Mouse (Mus musculus) hindbrain, embryonic 16.5 days (tissue): ENCODE data around the gene Ctnnd2. TPM values are rescaled to one million over a fixed set of nuclear protein-coding genes. Genes with fewer than 3 reads are reported as not detected.
A peak's percentile ranks its signal among the peaks of the same experiment; 100 is the strongest.

Experiments
- ATAC-seq: fragments of 200-750 bp; cut with Nextera tagmentation; 2 replicates; pipeline ENCODE4 v1.8.0; 2017; ENCODE audit warnings: moderate TSS enrichment, moderate library complexity
- H3K27ac ChIP-seq: fragments of 300-500 bp; sonication (generic); 2 replicates; pipeline ENCODE4 v1.5.1; 2014; ENCODE audit warnings: low read depth, mild to moderate bottlenecking, control low read depth, low read length, moderate library complexity
- H3K27me3 ChIP-seq: fragments of 300-500 bp; sonication (generic); replicated peaks from 2 replicates; pipeline ENCODE4 v1.6.1; 2014; ENCODE audit warnings: low read length; ENCODE audit not compliant: control insufficient read depth, insufficient read depth
- H3K36me3 ChIP-seq: fragments of 300-500 bp; sonication (generic); 2 replicates; pipeline ENCODE4 v1.6.1; 2014; ENCODE audit warnings: mild to moderate bottlenecking, low read length, moderate library complexity, mixed read lengths; ENCODE audit not compliant: control insufficient read depth, insufficient read depth
- H3K4me1 ChIP-seq: fragments of 300-500 bp; sonication (generic); 2 replicates; pipeline ENCODE4 v1.6.1; 2014; ENCODE audit warnings: low read depth, low read length; ENCODE audit not compliant: control insufficient read depth, insufficient read depth
- H3K4me2 ChIP-seq: fragments of 300-500 bp; sonication (generic); 2 replicates; pipeline ENCODE4 v1.6.1; 2014; ENCODE audit warnings: mild to moderate bottlenecking, low read length, control low read depth, moderate library complexity
- H3K4me3 ChIP-seq: fragments of 300-500 bp; sonication (generic); 2 replicates; pipeline ENCODE4 v1.5.1; 2014; ENCODE audit warnings: mild to moderate bottlenecking, low read length, control low read depth, moderate library complexity
- H3K9ac ChIP-seq: fragments of 300-500 bp; sonication (generic); 2 replicates; pipeline ENCODE4 v1.6.1; 2014; ENCODE audit warnings: low read depth, mild to moderate bottlenecking, control low read depth, low read length, moderate library complexity
- H3K9me3 ChIP-seq: fragments of 300-500 bp; sonication (generic); 2 replicates; pipeline ENCODE4 v1.6.1; 2014; ENCODE audit warnings: mild to moderate bottlenecking, low read length, moderate library complexity; ENCODE audit not compliant: control insufficient read depth
- WGBS: fragments of 180-500 bp; shearing (Covaris S2); extraction: QIAGEN DNeasy Blood & Tissue Kit; methylation state at CpG from one replicate; pipeline ENCODE4 v1.1.7; 2014; 5-methylcytosine and 5-hydroxymethylcytosine counted together
- polyA plus RNA-seq: library from polyadenylated mRNA; unstranded; fragments of >200 nt; fragmentation: Nextera tagmentation; extraction: Ambion mirVana; gene quantifications from 2 replicates; pipeline ENCODE4 v1.2.1, GENCODE M21; 2015

The Ctnnd2 gene
- polyA plus RNA-seq, 1 experiment from 2014 or later = 56.9 TPM

DNA sequence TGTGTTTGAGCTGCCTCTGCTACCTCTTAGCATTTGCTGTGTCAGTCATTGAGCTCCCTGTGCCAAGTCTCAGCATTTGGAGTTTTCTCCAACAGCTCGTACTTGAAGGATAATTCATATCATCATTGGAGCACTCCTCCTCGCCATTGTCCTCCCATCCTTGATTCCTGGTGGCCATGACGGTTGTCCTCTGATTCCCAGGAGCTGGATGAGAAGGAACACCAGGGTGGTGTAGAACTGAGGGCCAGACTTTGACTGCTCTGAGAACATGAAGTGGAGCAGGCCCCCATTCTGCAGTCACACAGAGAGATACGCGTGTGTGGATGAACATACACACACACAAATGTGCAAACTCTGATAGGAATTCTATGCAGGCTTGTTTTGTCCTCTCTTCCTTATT is 605.4 kb downstream of the Ctnnd2 start:
- H3K4me2 ChIP-seq = no peak overlapping the region
- 94% methylated on average over 5 of the region's 5 CpGs for WGBS
- no peak overlapping the region for H3K27ac ChIP-seq
- H3K27me3 ChIP-seq = no peaks in the 10 kb centered on the region
- no peaks in the 10 kb centered on the region for H3K9me3 ChIP-seq
- no peaks in the 10 kb centered on the region for H3K36me3 ChIP-seq
- H3K4me3 ChIP-seq = no peak overlapping the region
- no peak for ATAC-seq
- H3K4me1 ChIP-seq = peaks cover 5% of the 10 kb centered on the region; the same call in 1 of the 2 replicates
- H3K9ac ChIP-seq = no peak overlapping the region

DNA sequence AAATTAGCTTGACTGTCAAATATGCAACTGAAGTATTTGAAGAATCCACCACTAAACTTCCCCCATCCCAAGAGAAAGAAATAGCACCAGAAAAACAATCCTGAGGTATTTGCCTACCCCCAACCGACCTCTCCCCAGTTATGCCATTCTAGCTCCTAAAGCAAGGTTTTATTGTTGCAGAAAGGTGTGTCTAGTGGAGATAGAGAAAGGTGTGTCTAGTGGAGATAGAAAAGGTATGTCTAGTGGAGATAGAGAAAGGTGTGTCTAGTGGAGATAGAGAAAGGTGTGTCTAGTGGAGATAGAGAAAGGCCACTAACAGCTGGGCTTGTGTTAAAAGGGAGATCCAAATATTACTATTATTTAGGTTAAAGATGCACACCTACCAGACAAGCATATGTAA is 607.5 kb downstream of the Ctnnd2 start:
- ATAC-seq = no peak
- Histone ChIP-seq H3K27me3 (no peaks in the 10 kb centered on the region), H3K4me3 (no peak overlapping the region), H3K36me3 (no peaks in the 10 kb centered on the region), H3K4me2 (no peak overlapping the region), H3K9ac (no peak overlapping the region), H3K27ac (no peak overlapping the region), H3K9me3 (no peaks in the 10 kb centered on the region), H3K4me1 (peaks cover 5% of the 10 kb centered on the region; the same call in 1 of the 2 replicates)
- WGBS = 89% methylated on average over 1 of the region's 1 CpGs

GRCm38 (mm10) chr15:30780977-30781376 is 608.6 kb downstream of the Ctnnd2 start:
- Histone ChIP-seq H3K27me3 (no peaks in the 10 kb centered on the region), H3K4me2 (no peak overlapping the region), H3K4me1 (peaks cover 5% of the 10 kb centered on the region; the same call in 1 of the 2 replicates), H3K27ac (no peak overlapping the region), H3K9me3 (no peaks in the 10 kb centered on the region), H3K4me3 (no peak overlapping the region), H3K36me3 (no peaks in the 10 kb centered on the region), H3K9ac (no peak overlapping the region)
- ATAC-seq = no peak

DNA sequence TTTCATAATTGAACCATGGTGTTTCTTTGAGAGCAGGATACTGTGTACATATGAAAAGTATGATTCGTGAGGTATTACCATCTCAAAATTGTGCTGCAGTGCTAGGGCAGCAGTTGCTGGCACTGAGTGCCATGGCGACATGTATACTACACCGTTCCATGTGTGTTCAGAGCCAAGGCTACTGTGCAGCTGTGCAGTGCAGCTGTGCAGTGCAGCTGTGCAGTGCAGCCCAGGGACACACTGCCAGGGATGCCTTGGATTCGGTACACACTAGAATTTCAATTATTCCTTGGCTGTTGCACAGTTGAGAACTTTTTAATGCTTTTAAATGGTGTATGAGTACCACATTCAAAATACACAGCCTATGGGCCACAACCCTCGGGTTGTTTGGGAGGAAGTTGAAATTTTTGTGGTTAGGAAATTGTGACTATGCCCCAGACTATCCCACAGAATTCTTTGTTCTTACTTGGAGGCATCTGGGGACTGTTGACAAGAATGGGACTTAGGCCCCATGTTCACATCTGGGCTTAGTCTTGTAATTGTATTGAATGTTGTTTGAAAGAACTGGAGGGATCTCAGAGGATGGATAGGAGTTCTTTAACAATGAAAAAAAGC is 613.4 kb downstream of the Ctnnd2 start:
- H3K4me1 ChIP-seq = peaks cover 5% of the 10 kb centered on the region; the same call in 1 of the 2 replicates
- no peak for ATAC-seq
- H3K27me3 ChIP-seq = no peaks in the 10 kb centered on the region
- H3K27ac ChIP-seq = no peak overlapping the region
- WGBS = 89% methylated on average over 5 of the region's 5 CpGs
- no peak overlapping the region for H3K4me2 ChIP-seq
- H3K36me3 ChIP-seq = no peaks in the 10 kb centered on the region
- no peak overlapping the region for H3K4me3 ChIP-seq
- H3K9me3 ChIP-seq = no peaks in the 10 kb centered on the region
- no peak overlapping the region for H3K9ac ChIP-seq

GRCm38 (mm10) chr15:30793260-30793659 is 620.9 kb downstream of the Ctnnd2 start:
- WGBS = 86% methylated on average over 3 of the region's 3 CpGs
- H3K27me3 ChIP-seq = no peaks in the 10 kb centered on the region
- no peak overlapping the region for H3K4me3 ChIP-seq
- H3K27ac ChIP-seq = no peak overlapping the region
- H3K9me3 ChIP-seq = no peaks in the 10 kb centered on the region
- H3K36me3 ChIP-seq = no peaks in the 10 kb centered on the region
- no peak overlapping the region for H3K9ac ChIP-seq
- H3K4me2 ChIP-seq = no peak overlapping the region
- no peak for ATAC-seq
- no peaks in the 10 kb centered on the region; the same call in 1 of the 2 replicates for H3K4me1 ChIP-seq

GRCm38 (mm10) chr15:30795723-30796122 is 623.3 kb downstream of the Ctnnd2 start:
- Histone ChIP-seq H3K27me3 (no peaks in the 10 kb centered on the region), H3K9ac (no peak overlapping the region), H3K27ac (no peak overlapping the region), H3K4me3 (no peak overlapping the region), H3K4me1 (no peaks in the 10 kb centered on the region; the same call in 1 of the 2 replicates), H3K36me3 (no peaks in the 10 kb centered on the region), H3K9me3 (no peaks in the 10 kb centered on the region), H3K4me2 (no peak overlapping the region)
- no peak for ATAC-seq
- 87% methylated on average over 3 of the region's 3 CpGs for WGBS

DNA sequence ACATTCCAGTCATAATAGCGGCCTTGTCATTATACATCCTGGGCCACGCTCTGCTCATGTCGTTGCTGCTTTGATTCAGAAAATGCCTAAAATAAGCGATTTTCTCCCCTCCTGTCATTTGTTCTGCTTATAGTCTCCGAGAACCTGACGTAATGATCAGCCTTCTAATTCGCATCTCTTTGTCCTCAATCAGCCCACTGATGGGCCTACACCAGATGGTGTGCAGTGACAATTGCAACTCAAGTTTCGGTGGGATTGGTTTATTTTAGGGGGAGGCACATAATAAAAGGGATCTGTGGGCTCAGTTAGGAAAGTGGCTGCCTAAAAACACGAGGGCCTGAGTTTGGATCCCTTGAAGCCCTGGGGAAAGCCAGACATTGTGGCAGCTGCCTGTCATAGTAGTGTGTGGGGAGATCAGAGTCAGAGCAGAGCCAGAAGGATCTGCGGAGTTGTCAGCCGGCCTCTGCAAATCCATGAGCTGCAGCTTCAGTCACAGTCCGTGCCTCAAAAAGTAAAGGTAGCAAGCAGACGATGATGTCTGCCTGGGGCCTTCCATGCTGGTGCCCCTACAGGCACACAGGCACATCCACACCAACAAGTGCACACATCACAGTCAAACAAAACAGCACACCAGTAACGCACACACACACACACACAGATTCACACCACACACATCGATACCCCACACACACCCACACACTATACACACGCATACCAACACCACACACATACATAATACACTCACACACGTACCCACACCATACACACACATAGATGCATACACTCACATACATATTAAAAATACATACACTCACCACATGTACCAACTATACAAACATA is 655.3 kb downstream of the Ctnnd2 start:
- H3K4me1 ChIP-seq = no peaks in the 10 kb centered on the region
- no peaks in the 10 kb centered on the region for H3K9me3 ChIP-seq
- 63% methylated on average over 17 of the region's 17 CpGs for WGBS
- H3K27me3 ChIP-seq = no peaks in the 10 kb centered on the region
- no peak overlapping the region for H3K4me3 ChIP-seq
- H3K36me3 ChIP-seq = no peaks in the 10 kb centered on the region
- H3K4me2 ChIP-seq = no peak overlapping the region
- ATAC-seq = peak; percentile 71
- peak overlapping the region; percentile 66; the same call in 1 of the 2 replicates for H3K27ac ChIP-seq
- H3K9ac ChIP-seq = no peak overlapping the region; the same call in 1 of the 2 replicates

- ATAC-seq = peak; percentile 31; the same call in 1 of the 2 replicates
- Histone ChIP-seq H3K9me3 (no peaks in the 10 kb centered on the region), H3K27ac (peak overlapping the region; percentile 23; the same call in 1 of the 2 replicates), H3K36me3 (no peaks in the 10 kb centered on the region), H3K4me3 (no peak overlapping the region), H3K27me3 (no peaks in the 10 kb centered on the region), H3K4me1 (peaks cover 5% of the 10 kb centered on the region; the same call in 1 of the 2 replicates), H3K9ac (no peak overlapping the region), H3K4me2 (no peak overlapping the region)
- WGBS = 56% methylated on average over 17 of the region's 17 CpGs
These were observed 685.1 kb downstream of the Ctnnd2 start for GRCm38 (mm10) chr15:30857277-30858176.
